Mouse (Mus musculus) heart, embryonic 14.5 days (tissue): ENCODE measurements around the gene Eif4e3. TPM values are rescaled to one million over a fixed set of nuclear protein-coding genes. Genes with fewer than 3 reads are reported as not detected.

Experiments used
- ATAC-seq: fragments of 200-750 bp; cut with Nextera tagmentation; 2 replicates; pipeline ENCODE4 v1.8.0; 2017; ENCODE audit warnings: low read depth, moderate TSS enrichment; ENCODE audit not compliant: insufficient number of reproducible peaks, insufficient read depth, low FRiP score
- H3K27ac ChIP-seq, 2 experiments: fragments of 200-500 bp in 1 of 2; fragments of 300-500 bp in 1 of 2; sonication (generic) in 1 of 2; replicated peaks in 1 of 2; 2 replicates each; pipeline ENCODE4 v1.5.1; 2012 to 2014; ENCODE audit warnings: low read depth in 2 of 2, low read length in 2 of 2, control low read depth in 1 of 2, mild to moderate bottlenecking in 1 of 2, mixed read lengths in 1 of 2; ENCODE audit not compliant: control insufficient read depth in 1 of 2, insufficient read depth in 1 of 2
- H3K27me3 ChIP-seq: fragments of 300-500 bp; sonication (generic); 2 replicates; pipeline ENCODE4 v1.6.1; 2014; ENCODE audit warnings: mild to moderate bottlenecking, low read length, control low read depth; ENCODE audit not compliant: control insufficient read depth, insufficient read depth
- H3K36me3 ChIP-seq: fragments of 300-500 bp; sonication (generic); 2 replicates; pipeline ENCODE4 v1.6.1; 2014; ENCODE audit warnings: mild to moderate bottlenecking, control low read depth, low read length, mixed read lengths; ENCODE audit not compliant: control insufficient read depth, insufficient read depth
- H3K4me1 ChIP-seq, 2 experiments: fragments of 200-500 bp in 1 of 2; fragments of 300-500 bp in 1 of 2; sonication (generic) in 1 of 2; 2 replicates each; pipeline ENCODE4 v1.6.1; 2012 to 2014; ENCODE audit warnings: low read length in 2 of 2, control low read depth in 1 of 2, mixed read lengths in 1 of 2; ENCODE audit not compliant: control insufficient read depth in 2 of 2, insufficient read depth in 2 of 2
- H3K4me2 ChIP-seq: fragments of 300-500 bp; sonication (generic); 2 replicates; pipeline ENCODE4 v1.6.1; 2014; ENCODE audit warnings: mild to moderate bottlenecking, low read length
- H3K4me3 ChIP-seq, 2 experiments: fragments of 200-500 bp in 1 of 2; fragments of 300-500 bp in 1 of 2; sonication (generic) in 1 of 2; 2 replicates each; pipeline ENCODE4 v1.5.1; 2012 to 2014; ENCODE audit warnings: low read length in 2 of 2, mild to moderate bottlenecking in 2 of 2, control low read depth in 1 of 2, low read depth in 1 of 2, moderate library complexity in 1 of 2; ENCODE audit not compliant: control insufficient read depth in 1 of 2, insufficient read depth in 1 of 2
- H3K9ac ChIP-seq: fragments of 300-500 bp; sonication (generic); 2 replicates; pipeline ENCODE4 v1.6.1; 2014; ENCODE audit warnings: mild to moderate bottlenecking, low read length
- H3K9me3 ChIP-seq: fragments of 300-500 bp; sonication (generic); 2 replicates; pipeline ENCODE4 v1.6.1; 2016; ENCODE audit warnings: low read length, control low read depth; ENCODE audit not compliant: control insufficient read depth
- WGBS: fragments of 180-500 bp; shearing (Covaris S2); extraction: QIAGEN DNeasy Blood & Tissue Kit; methylation state at CpG from one replicate; pipeline ENCODE4 v1.1.7; 2014; 5-methylcytosine and 5-hydroxymethylcytosine counted together
- polyA plus RNA-seq: library from polyadenylated mRNA; unstranded; fragments of >200 nt; fragmentation: Nextera tagmentation; extraction: Ambion mirVana; gene quantifications from 2 replicates; pipeline ENCODE4 v1.2.1, GENCODE M21; 2014

Eif4e3 gene
- polyA plus RNA-seq, 1 experiment from 2014 or later: 7.9 TPM

GRCm38 (mm10) chr6:99599651-99600050 lies 66.9 kb downstream of the Eif4e3 start:
- 59% methylated on average over 8 of the region's 8 CpGs for WGBS
- Histone ChIP-seq H3K27ac (no peak overlapping the region), H3K4me2 (peak overlapping the region; percentile 47; the same call in 1 of the 2 replicates), H3K4me3 (no peak overlapping the region), H3K9ac (no peak overlapping the region), H3K4me1 (peaks cover 0 to 6% of the 10 kb centered on the region in 2 experiments; a peak in 1 of 4 replicates), H3K27me3 (no peaks in the 10 kb centered on the region), H3K9me3 (no peaks in the 10 kb centered on the region), H3K36me3 (no peaks in the 10 kb centered on the region)
- no peak for ATAC-seq

- WGBS: 57% methylated on average over 5 of the region's 5 CpGs
- no peak overlapping the region for H3K27ac ChIP-seq
- ATAC-seq: no peak
Measured at GRCm38 (mm10) chr6:99599229-99599628, 67.3 kb downstream of the Eif4e3 start.

GRCm38 (mm10) chr6:99577040-99577439 lies 89.5 kb downstream of the Eif4e3 start:
- H3K4me2 ChIP-seq: no peak overlapping the region
- no peak overlapping the region for H3K27ac ChIP-seq
- no peaks in the 10 kb centered on the region for H3K9me3 ChIP-seq
- no peaks in the 10 kb centered on the region for H3K36me3 ChIP-seq
- 48% methylated on average over 6 of the region's 6 CpGs for WGBS
- no peak overlapping the region for H3K9ac ChIP-seq
- no peak for ATAC-seq
- no peak overlapping the region for H3K4me3 ChIP-seq
- H3K4me1 ChIP-seq: no peaks in the 10 kb centered on the region
- H3K27me3 ChIP-seq: no peaks in the 10 kb centered on the region

More at GRCm38 (mm10) chr6:99599229-99599628, 67.3 kb downstream of the Eif4e3 start:
- H3K4me3 ChIP-seq: no peak overlapping the region
- H3K9ac ChIP-seq: no peak overlapping the region
- H3K27me3 ChIP-seq: no peaks in the 10 kb centered on the region
- H3K9me3 ChIP-seq: no peaks in the 10 kb centered on the region
- peaks cover 0 to 2% of the 10 kb centered on the region in 2 experiments; a peak in 1 of 4 replicates for H3K4me1 ChIP-seq
- H3K4me2 ChIP-seq: no peak overlapping the region
- no peaks in the 10 kb centered on the region for H3K36me3 ChIP-seq

- Histone ChIP-seq H3K36me3 (no peaks in the 10 kb centered on the region), H3K9me3 (no peaks in the 10 kb centered on the region), H3K27ac (no peak overlapping the region), H3K9ac (no peak overlapping the region), H3K27me3 (no peaks in the 10 kb centered on the region), H3K4me3 (no peak overlapping the region), H3K4me2 (no peak overlapping the region), H3K4me1 (no peaks in the 10 kb centered on the region)
- WGBS: 86% methylated on average over 6 of the region's 6 CpGs
- ATAC-seq: no peak
Measured at GRCm38 (mm10) chr6:99575633-99576032, 90.9 kb downstream of the Eif4e3 start.

Other genes with a start within 250 kb of the Eif4e3 start
- gene Foxp1, start 144.1 kb downstream of the Eif4e3 start, polyA plus RNA-seq: 87.6 and 88.1 TPM in 2 replicates
- 3.9 and 4.2 TPM in 2 replicates for gene Gm20696, start within 50 bp of the Eif4e3 start, polyA plus RNA-seq
- gene Gpr27, start 25.9 kb upstream of the Eif4e3 start, polyA plus RNA-seq: 1.6 and 1.8 TPM in 2 replicates
- gene Prok2, start 59.6 kb upstream of the Eif4e3 start, polyA plus RNA-seq: not detected in 2 replicates